Mouse (Mus musculus) ZHBTc4 (cell line): ENCODE results near the gene Rnf130.
A peak's percentile ranks its signal among the peaks of the same experiment; 100 is the strongest.

Experiments used
- DNase-seq: peaks from one replicate; pipeline ENCODE4 v3.0.0-alpha.2; 2011; ENCODE audit warnings: low read depth, low spot score

Gene Rnf130

DNA sequence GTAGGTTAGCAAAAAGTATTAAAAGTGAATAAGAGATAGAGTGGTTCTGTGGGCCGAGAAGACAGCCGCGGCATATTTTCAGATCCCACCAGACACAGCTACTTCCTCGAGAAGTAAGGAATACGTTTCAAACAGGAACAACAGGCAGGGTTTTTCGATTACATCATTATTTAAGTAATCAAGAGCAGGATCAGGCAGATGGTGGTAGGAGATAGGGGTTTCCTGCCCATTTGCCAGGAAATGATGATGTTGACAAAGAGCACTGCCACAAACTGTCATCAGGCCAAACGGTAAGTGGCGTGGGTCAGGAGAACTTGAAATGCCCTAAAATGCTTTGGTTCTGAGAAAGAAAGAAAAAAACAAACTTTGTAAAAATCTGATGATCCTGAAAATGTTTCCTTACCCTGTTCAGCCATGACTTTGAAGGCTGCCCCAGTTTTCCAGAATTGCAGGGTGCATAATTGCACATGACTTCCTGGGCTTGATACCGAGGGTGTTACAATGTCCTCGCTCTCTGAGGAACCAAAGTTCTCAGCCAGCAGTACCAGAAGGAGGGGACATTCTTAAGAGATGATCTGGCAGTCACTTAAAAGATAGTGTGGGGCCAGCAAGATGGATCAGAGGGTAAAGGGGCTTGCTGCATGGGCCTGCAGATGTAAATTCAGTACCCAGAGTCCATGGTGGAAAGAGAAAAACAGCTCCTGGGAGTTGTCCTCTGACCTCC is 109.2 kb downstream of the Rnf130 start:
- no peak for DNase-seq

GRCm38 (mm10) chr11:50138206-50138822 is 113.2 kb downstream of the Rnf130 start:
- peak; percentile 58 for DNase-seq

GRCm38 (mm10) chr11:50139571-50139970 is 114.4 kb downstream of the Rnf130 start:
- peak; percentile 87 for DNase-seq

DNA sequence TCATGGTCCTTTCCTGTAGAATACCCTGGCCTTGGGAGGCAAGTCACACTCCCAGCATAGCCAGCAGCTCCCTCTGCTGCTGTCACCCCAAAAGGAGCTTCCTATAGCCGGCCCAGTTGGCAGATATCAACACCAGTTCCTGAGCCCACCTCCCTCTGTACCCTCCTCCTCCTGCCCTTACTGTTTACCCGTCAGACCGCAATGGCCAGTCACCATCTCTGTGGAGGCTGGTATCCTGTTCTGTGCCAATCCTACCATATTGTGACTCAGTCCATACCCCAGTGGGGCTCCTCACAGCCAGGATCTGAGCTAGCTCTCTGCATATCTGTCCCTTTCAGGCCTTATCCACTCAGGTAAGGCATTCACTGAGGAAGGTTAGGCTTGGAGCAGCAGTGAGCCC is 120.4 kb downstream of the Rnf130 start:
- no peak for DNase-seq

- no peak for DNase-seq
Measured at GRCm38 (mm10) chr11:50146121-50146520, 121.0 kb downstream of the Rnf130 start.

DNA sequence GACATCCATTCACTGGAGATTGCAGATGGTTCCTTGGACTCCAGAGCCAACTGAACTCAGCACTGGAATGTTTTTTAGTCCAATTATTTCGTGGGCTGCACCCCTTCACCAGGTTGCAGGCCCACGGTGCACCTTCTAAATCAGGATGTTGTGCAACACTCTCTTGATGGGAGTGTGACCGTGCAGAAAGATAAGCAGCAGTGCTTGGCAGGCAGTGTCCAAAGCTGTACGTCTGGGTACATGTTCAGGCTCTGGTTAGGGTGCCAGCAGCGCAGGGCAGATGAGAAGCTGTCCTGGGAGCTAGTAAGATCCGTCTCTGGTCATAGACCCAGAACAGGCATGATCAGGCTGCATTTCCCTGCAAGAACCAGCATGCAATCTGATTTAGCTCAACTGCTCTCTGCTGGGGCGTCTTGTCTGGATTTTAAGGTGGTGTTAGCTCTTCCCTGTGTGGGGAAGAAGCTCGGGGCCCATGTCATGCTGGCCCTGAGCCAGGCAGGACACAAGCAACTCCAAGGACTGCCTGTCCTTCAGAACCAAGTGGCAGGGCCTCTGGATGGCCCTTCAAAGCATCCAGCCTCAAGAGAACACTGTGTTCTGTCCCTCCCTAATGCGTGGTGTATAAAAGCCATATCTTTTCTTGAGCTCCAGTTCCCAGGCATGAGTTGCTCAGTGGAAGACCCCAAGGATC is 122.3 kb downstream of the Rnf130 start:
- DNase-seq = no peak

DNA sequence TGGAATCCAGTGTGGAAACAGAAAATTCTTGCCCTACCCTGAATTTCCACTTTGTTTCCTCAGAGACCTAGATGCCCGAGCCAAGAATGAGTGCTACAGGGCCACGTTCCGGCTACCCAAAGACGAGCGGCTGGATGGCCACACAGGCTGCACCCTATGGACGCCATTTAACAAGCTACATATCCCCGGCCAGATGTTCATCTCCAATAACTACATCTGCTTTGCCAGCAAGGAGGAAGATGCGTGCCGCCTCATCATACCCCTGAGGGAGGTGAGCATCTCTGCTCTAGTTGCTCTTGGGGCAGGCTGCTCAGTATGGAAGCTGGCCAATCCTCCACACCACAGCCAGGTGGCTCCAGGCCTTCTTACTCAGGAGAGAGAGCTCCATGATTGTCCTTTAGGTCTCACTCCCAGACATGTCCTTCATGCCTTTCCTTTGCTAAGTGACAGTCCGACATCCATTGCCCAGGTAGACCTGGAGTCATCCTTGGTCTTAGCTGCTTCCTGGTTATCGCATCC is 122.9 kb downstream of the Rnf130 start:
- DNase-seq = no peak

GRCm38 (mm10) chr11:50149200-50149599 is 124.1 kb downstream of the Rnf130 start:
- no peak for DNase-seq

DNA sequence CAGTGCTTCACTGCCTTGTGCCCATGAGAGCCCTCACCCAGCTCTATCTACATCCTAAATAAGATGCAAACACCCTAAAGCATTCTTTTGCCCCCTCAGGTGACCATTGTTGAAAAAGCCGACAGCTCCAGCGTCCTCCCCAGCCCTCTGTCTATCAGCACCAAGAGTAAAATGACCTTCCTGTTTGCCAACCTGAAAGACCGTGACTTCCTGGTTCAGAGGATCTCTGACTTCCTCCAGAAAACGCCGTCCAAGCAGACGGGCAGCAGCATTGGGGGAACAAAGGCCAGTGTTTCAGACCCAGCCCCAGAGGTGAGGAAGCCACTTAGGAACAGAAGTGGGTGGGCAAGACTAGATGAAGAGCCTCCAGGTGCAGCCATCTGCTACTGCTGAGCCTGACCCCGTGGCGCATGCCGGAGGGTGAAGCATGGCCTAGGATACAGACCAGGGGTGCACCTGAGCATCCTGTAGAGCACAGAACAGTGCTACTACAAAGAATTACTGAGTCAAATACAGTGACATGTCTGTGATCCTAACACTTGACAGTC is 124.5 kb downstream of the Rnf130 start:
- no peak for DNase-seq

- no peak for DNase-seq
Measured at GRCm38 (mm10) chr11:50151374-50151773, 126.2 kb downstream of the Rnf130 start.

DNA sequence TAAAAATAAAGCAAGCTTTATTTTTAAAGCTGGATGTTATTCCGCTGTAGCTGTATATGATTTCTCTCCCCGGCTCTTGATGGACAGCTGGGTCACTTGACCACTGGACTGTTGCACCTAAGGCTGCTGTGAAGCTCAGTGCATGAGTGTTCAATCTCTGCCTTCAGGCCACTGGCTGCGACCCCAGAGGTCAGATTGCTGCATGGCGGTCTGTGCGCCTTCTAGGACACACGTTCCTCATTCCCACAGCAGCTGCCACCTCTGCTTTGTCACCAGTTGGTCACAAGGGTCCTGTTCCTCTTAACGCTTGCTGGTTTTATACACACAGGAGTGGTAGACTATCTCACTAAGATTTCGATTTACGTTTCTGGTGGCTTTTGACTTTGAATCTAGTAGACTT is 129.0 kb downstream of the Rnf130 start:
- no peak for DNase-seq
